Mouse (Mus musculus) lung, postnatal 0 days (tissue): Measurements from ENCODE around the gene Arhgap9.
"Not testable (repeated sequence)": the region's sequence is repeated elsewhere in the genome, so short reads cannot be mapped to it uniquely, and the experiment has no call there.

Experiments
- CTCF ChIP-seq: IDR thresholded peaks from 2 replicates; pipeline ENCODE4 v1.5.1; 2016; ENCODE audit warnings: antibody characterized with exemption, mild to moderate bottlenecking
- EP300 ChIP-seq: IDR thresholded peaks from 2 replicates; pipeline ENCODE4 v1.6.1; 2016; ENCODE audit warnings: antibody characterized with exemption, mild to moderate bottlenecking, control low read depth

- TF ChIP-seq CTCF, EP300: not testable (repeated sequence)
Measured at GRCm38 (mm10) chr10:127313516-127313915, 8.2 kb upstream of the Arhgap9 start.
